Mouse (Mus musculus): ENCODE results near the gene Gpr61. TPM values are rescaled to one million over a fixed set of nuclear protein-coding genes. Genes with fewer than 3 reads are reported as not detected.

Gpr61 gene
- not detected for polyA plus RNA-seq (2014; fragmentation: Illumina TruSeq; extraction: RNeasy Lipid Tissue Mini Kit (QIAGEN cat#74804); ENCODE audit: low read depth, low replicate concordance)

GRCm38 (mm10) chr3:108154656-108155055 lies at the start of gene Gpr61:
Gpr61 (minus strand) TSS chr3:108154882.

DNA sequence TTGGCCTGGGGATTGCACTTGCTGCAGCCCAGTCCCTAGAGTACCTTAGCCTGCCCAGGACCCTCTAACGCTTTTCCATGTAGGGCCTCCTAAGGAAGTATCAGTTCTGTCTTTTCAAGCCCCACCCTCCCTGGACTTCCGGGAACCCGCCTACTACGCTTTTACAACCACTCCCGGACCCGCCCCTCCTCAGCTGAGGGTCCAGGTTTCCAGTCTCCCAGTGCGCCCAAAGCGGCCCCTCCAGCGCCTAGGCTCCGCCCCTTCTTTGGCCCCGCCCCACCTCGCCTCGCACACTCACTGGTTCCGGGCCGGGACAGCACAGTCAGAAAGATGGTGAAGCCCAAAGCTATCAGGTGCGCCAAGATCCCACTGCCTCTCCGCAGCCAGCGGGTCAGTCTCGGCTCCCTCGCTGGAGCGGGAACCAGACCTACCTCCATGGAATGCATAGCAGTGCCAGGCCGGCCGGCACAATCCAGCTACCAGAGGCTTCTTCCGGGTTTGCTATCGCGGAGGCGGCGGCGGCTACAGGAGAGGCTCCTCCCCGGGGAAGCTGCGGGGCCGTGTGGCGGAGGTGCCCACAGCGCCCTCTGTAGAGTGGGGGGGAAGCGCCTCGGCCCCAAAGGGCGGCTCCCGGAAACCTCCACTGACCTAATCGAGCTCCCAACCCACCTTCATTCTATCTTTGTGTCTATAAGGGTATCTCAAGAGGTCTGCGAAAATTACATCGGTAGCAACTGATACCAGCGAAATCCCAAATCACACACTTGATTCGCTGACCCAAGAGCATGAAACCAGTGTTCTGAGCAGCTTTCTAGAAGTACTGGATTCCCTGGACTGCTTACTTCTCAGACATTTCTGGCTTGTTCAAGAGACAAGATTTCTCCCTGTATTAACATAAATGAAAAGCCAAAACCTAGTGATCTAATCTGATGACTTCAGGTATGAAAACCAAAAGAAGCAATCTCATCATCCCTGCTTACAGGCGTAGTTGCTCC lies 45.9 kb upstream of the Gpr61 start, which contains the start of gene Cyb561d1:
Gene Cyb561d1 (minus strand): TSS at position 884 of the 995 bp plus-strand sequence.

DNA sequence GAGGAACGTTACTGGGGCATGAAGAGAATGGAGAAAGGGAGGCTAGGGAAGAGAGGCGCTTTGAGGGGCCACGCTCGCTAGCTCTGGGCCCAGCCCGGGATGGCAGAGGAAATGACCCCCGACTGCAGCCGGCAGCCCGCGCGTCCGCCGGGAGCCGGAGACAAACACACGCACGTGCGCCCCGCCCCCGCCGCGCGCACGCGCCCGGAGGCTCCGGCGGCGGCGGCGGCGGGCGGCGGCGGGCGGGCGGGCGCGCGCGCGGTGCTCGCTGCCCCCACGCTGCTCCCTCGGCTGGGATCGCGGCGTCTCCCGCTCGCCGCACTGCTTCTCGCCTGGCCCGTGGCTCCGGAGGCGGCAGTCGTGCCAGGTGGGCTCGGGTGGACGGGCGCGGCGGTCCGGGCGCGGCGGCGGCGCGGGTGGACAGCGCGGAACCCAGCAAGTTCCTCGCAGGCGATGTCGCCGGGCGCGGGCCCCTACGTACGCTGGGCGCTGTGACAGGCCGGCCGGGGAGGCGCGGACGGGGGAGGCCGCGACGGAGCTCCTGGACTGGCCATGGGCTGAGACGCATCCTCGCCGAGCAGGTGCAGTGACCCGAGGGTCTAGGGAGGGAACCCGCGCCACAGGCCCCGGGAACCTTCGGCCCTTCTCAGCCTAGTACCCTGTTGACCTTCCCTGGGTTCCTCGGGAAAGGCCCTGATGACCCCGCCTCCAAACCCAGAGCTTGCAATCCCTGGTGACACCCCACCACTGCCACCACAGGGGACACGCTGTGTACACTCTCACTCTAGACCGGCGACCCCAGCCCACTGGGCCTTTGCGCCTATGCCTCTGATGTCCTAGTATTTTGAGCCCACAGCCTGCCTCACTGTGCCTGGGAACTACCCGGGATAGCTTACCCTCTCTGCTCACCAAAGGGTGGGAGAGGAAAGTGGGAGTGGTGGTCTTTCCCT lies 31.7 kb upstream of the Gpr61 start, which contains the start of gene Amigo1:
Gene Amigo1 (plus strand): TSS at position 238 of the 950 bp plus-strand sequence.

DNA sequence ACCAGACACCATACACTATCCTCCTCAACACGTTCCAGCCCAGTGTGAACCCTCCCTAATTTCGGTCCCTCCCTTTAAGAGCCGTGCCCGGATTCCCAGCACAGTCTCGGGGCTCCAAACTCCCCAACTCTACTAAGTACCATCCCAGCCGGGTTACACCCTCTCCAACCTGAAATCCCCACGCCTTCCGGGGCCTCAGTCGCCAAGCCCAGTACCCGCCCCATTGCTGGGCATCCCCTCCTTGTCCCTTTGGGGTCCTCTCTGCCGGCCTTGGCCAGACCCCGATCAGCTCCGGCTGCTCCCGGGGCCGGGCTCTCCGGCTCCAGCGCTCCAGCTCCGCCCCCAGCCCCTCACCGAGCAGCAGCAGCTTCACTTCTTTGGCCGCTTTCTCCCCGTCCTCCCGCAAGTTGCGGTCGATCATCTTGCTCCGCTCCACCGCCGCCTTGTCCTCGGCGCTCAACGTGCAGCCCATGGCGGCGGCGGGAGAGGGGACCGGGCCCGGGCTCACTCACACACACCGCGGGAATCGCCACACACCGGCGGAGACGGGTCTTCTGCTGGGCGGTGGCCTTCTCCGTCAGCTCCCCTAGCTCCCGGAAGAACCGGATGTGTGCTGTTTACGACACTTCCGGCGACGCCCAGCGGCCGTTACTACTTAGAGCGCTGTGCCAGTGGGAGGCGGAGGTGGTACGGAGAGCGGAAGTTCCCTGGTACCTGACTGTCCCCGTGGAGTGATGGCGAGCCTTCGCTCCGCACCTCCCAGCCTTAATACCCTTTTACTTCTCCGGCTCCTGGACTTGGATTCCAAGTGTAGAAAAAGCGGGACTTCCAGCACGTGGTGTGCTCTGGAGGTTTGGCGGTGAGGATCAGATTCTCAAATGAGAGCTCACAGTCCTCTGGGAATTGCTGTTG lies 8.9 kb downstream of the Gpr61 start, which contains the start of gene Gnai3:
Gene Gnai3 (minus strand): TSS at position 613 of the 912 bp plus-strand sequence.

Other genes with a start within 250 kb of the Gpr61 start
- 18.4 TPM for gene Gstm7, start 223.1 kb downstream of the Gpr61 start, polyA plus RNA-seq (2014; fragmentation: Illumina TruSeq; extraction: RNeasy Lipid Tissue Mini Kit (QIAGEN cat#74804); ENCODE audit: low read depth, low replicate concordance)
- 3.8 TPM for gene Gstm6, start 211.1 kb downstream of the Gpr61 start, polyA plus RNA-seq (2014; fragmentation: Illumina TruSeq; extraction: RNeasy Lipid Tissue Mini Kit (QIAGEN cat#74804); ENCODE audit: low read depth, low replicate concordance)
- gene Gstm3, start 185.6 kb downstream of the Gpr61 start, polyA plus RNA-seq (2014; fragmentation: Illumina TruSeq; extraction: RNeasy Lipid Tissue Mini Kit (QIAGEN cat#74804); ENCODE audit: low read depth, low replicate concordance) = not detected
- gene Gstm2, start 168.4 kb downstream of the Gpr61 start, polyA plus RNA-seq (2014; fragmentation: Illumina TruSeq; extraction: RNeasy Lipid Tissue Mini Kit (QIAGEN cat#74804); ENCODE audit: low read depth, low replicate concordance) = 96.4 TPM
- 91.0 TPM for gene Gstm1, start 136.9 kb downstream of the Gpr61 start, polyA plus RNA-seq (2014; fragmentation: Illumina TruSeq; extraction: RNeasy Lipid Tissue Mini Kit (QIAGEN cat#74804); ENCODE audit: low read depth, low replicate concordance)
- 5.8 TPM for gene Gstm4, start 110.0 kb downstream of the Gpr61 start, polyA plus RNA-seq (2014; fragmentation: Illumina TruSeq; extraction: RNeasy Lipid Tissue Mini Kit (QIAGEN cat#74804); ENCODE audit: low read depth, low replicate concordance)
- gene Ampd2, start 68.2 kb downstream of the Gpr61 start, polyA plus RNA-seq (2014; fragmentation: Illumina TruSeq; extraction: RNeasy Lipid Tissue Mini Kit (QIAGEN cat#74804); ENCODE audit: low read depth, low replicate concordance) = 41.3 TPM
- gene Gnat2, start 62.1 kb downstream of the Gpr61 start, polyA plus RNA-seq (2014; fragmentation: Illumina TruSeq; extraction: RNeasy Lipid Tissue Mini Kit (QIAGEN cat#74804); ENCODE audit: low read depth, low replicate concordance) = 19.2 TPM
- gene Gnai3, start 8.7 kb downstream of the Gpr61 start, polyA plus RNA-seq (2014; fragmentation: Illumina TruSeq; extraction: RNeasy Lipid Tissue Mini Kit (QIAGEN cat#74804); ENCODE audit: low read depth, low replicate concordance) = 444 TPM
- gene Amigo1, start 31.5 kb upstream of the Gpr61 start, polyA plus RNA-seq (2014; fragmentation: Illumina TruSeq; extraction: RNeasy Lipid Tissue Mini Kit (QIAGEN cat#74804); ENCODE audit: low read depth, low replicate concordance) = 12.4 TPM
- 3.5 TPM for gene Cyb561d1, start 46.3 kb upstream of the Gpr61 start, polyA plus RNA-seq (2014; fragmentation: Illumina TruSeq; extraction: RNeasy Lipid Tissue Mini Kit (QIAGEN cat#74804); ENCODE audit: low read depth, low replicate concordance)
- gene Atxn7l2, start 56.1 kb upstream of the Gpr61 start, polyA plus RNA-seq (2014; fragmentation: Illumina TruSeq; extraction: RNeasy Lipid Tissue Mini Kit (QIAGEN cat#74804); ENCODE audit: low read depth, low replicate concordance) = 0.82 TPM
- 0.64 TPM for gene Sypl2, start 71.8 kb upstream of the Gpr61 start, polyA plus RNA-seq (2014; fragmentation: Illumina TruSeq; extraction: RNeasy Lipid Tissue Mini Kit (QIAGEN cat#74804); ENCODE audit: low read depth, low replicate concordance)
- gene Psma5, start 102.0 kb upstream of the Gpr61 start, polyA plus RNA-seq (2014; fragmentation: Illumina TruSeq; extraction: RNeasy Lipid Tissue Mini Kit (QIAGEN cat#74804); ENCODE audit: low read depth, low replicate concordance) = 124 TPM
- gene Sort1, start 129.2 kb upstream of the Gpr61 start, polyA plus RNA-seq (2014; fragmentation: Illumina TruSeq; extraction: RNeasy Lipid Tissue Mini Kit (QIAGEN cat#74804); ENCODE audit: low read depth, low replicate concordance) = 25.0 TPM
- not detected for gene Mybphl, start 210.0 kb upstream of the Gpr61 start, polyA plus RNA-seq (2014; fragmentation: Illumina TruSeq; extraction: RNeasy Lipid Tissue Mini Kit (QIAGEN cat#74804); ENCODE audit: low read depth, low replicate concordance)
- gene Psrc1, start 229.0 kb upstream of the Gpr61 start, polyA plus RNA-seq (2014; fragmentation: Illumina TruSeq; extraction: RNeasy Lipid Tissue Mini Kit (QIAGEN cat#74804); ENCODE audit: low read depth, low replicate concordance) = not detected

Data from adrenal gland, adult 10 weeks (tissue).